Mouse (Mus musculus): ENCODE measurements around the gene Pifo.

GRCm38 (mm10) chr3:105974174-105974573 is 40.3 kb downstream of the Pifo start:
- TF ChIP-seq CTCF (IDR thresholded peaks at IDR 0.05; ENCODE audit: low read depth), result no peak
- TF ChIP-seq EP300 (IDR thresholded peaks at IDR 0.05; ENCODE audit: low read depth), result no peak

All from heart, postnatal 0 days (tissue).